Mouse (Mus musculus): ENCODE measurements around the gene Clcn1. TPM values are rescaled to one million over a fixed set of nuclear protein-coding genes. Genes with fewer than 3 reads are reported as not detected.

Clcn1 gene
- total and polyA plus RNA-seq, 2 experiments, result 0.02 to 0.09 TPM

- H3K36me3 ChIP-seq (ENCODE audit: control insufficient read depth, insufficient read depth, low read length), result no peaks in the 10 kb centered on the region; the same call in 1 of the 2 replicates
- no peaks in the 10 kb centered on the region; the same call in 1 of the 2 replicates for H3K4me1 ChIP-seq (ENCODE audit: control insufficient read depth, insufficient read depth, low read length)
- no peak overlapping the region for H3K4me3 ChIP-seq (ENCODE audit: insufficient read depth, low read depth, low read length)
- H3K9ac ChIP-seq (ENCODE audit: low read depth, low read length), result no peak overlapping the region
- TF ChIP-seq CTCF (IDR thresholded peaks at IDR 0.05; ENCODE audit: low read depth, low read length) (no peak), POLR2A (IDR thresholded peaks at IDR 0.05; ENCODE audit: extremely low read depth, insufficient read depth, low read length) (no peak)
- H3K27me3 ChIP-seq (ENCODE audit: control insufficient read depth, insufficient read depth, low read length), result no peaks in the 10 kb centered on the region
- H3K79me2 ChIP-seq (ENCODE audit: control insufficient read depth, insufficient read depth, low read length), result no peaks in the 10 kb centered on the region
- DNase-seq (ENCODE audit: extremely low read depth, low read depth, low spot score), result no peak
- H3K27ac ChIP-seq (replicated peaks; ENCODE audit: insufficient read depth, low read depth, low read length), result no peak overlapping the region
Observed at GRCm38 (mm10) chr6:42287562-42287961, 1.1 kb downstream of the Clcn1 start.

DNA sequence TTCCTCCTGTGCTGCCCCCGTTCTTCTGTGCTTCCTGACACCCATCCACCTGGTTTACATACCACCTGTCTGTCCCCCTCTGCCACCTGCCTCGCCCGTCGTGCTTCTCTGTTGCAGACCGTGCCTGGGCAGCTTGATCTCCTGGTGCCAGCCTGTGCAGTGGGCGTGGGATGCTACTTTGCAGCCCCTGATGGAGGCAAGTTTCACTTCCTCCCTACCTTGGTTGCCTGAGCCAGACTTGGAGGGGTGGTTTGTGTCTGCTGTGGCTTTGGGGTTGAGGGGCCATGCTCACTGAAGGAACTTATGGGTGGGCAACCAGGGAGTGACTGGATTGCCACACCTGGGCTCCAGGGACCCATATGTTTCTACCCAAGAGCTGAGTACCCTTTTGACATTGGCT, 6.8 kb downstream of the Clcn1 start:
- no peak for DNase-seq (ENCODE audit: extremely low read depth, low read depth, low spot score)
- no peak for TF ChIP-seq POLR2A (IDR thresholded peaks at IDR 0.05; ENCODE audit: extremely low read depth, insufficient read depth, low read length)
- no peak for TF ChIP-seq CTCF (IDR thresholded peaks at IDR 0.05; ENCODE audit: low read depth, low read length)
- H3K4me1 ChIP-seq (ENCODE audit: control insufficient read depth, insufficient read depth, low read length), result no peaks in the 10 kb centered on the region
- no peak overlapping the region for H3K27ac ChIP-seq (replicated peaks; ENCODE audit: insufficient read depth, low read depth, low read length)
- no peak overlapping the region for H3K9ac ChIP-seq (ENCODE audit: low read depth, low read length)
- no peaks in the 10 kb centered on the region for H3K36me3 ChIP-seq (ENCODE audit: control insufficient read depth, insufficient read depth, low read length)
- no peaks in the 10 kb centered on the region for H3K27me3 ChIP-seq (ENCODE audit: control insufficient read depth, insufficient read depth, low read length)
- H3K4me3 ChIP-seq (ENCODE audit: insufficient read depth, low read depth, low read length), result no peak overlapping the region
- WGBS, result 91% methylated on average over 6 of the region's 6 CpGs
- H3K79me2 ChIP-seq (ENCODE audit: control insufficient read depth, insufficient read depth, low read length), result no peaks in the 10 kb centered on the region

DNA sequence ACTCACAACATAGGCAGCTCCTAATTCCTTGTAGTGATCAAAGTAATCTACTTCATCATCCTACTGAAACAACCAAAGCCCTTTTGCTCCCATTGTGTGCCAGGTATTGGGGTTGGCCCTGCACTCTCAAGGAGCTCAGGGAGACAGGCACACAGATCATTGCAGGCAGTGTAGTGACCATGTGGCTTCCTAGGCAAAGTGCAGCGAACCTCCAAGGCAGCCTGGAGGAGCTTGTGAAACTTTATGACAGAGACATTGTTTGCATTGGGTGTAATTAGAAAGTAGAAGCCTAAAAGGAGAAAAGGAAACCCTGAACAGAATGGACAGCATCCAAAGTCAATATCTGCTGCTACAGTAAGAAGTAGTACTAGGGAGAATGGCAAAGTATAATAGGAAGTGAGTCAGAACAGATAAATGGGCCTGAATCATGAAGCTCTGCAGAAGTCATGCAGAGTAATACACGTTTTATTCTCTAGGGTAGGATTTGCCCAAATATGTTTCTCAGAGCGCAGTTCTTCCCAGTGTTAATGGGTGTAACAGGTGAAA, 9.1 kb downstream of the Clcn1 start:
- WGBS, result 72% methylated on average over 3 of the region's 3 CpGs

GRCm38 (mm10) chr6:42299362-42299761, 12.9 kb downstream of the Clcn1 start:
- no peak for TF ChIP-seq CTCF (IDR thresholded peaks at IDR 0.05; ENCODE audit: low read depth, low read length)
- no peak for TF ChIP-seq POLR2A (IDR thresholded peaks at IDR 0.05; ENCODE audit: extremely low read depth, insufficient read depth, low read length)
- no peak for DNase-seq (ENCODE audit: extremely low read depth, low read depth, low spot score)
- 77% methylated on average over 5 of the region's 5 CpGs for WGBS

More for the DNA sequence above, 9.1 kb downstream of the Clcn1 start:
- no peaks in the 10 kb centered on the region for H3K27me3 ChIP-seq (ENCODE audit: control insufficient read depth, insufficient read depth, low read length)
- H3K9ac ChIP-seq (ENCODE audit: low read depth, low read length), result no peak overlapping the region
- H3K36me3 ChIP-seq (ENCODE audit: control insufficient read depth, insufficient read depth, low read length), result no peaks in the 10 kb centered on the region
- H3K4me3 ChIP-seq (ENCODE audit: insufficient read depth, low read depth, low read length), result no peak overlapping the region
- H3K27ac ChIP-seq (replicated peaks; ENCODE audit: insufficient read depth, low read depth, low read length), result no peak overlapping the region
- TF ChIP-seq CTCF (IDR thresholded peaks at IDR 0.05; ENCODE audit: low read depth, low read length), result no peak
- no peak for TF ChIP-seq POLR2A (IDR thresholded peaks at IDR 0.05; ENCODE audit: extremely low read depth, insufficient read depth, low read length)
- no peaks in the 10 kb centered on the region for H3K79me2 ChIP-seq (ENCODE audit: control insufficient read depth, insufficient read depth, low read length)
- no peak for DNase-seq (ENCODE audit: extremely low read depth, low read depth, low spot score)
- no peaks in the 10 kb centered on the region for H3K4me1 ChIP-seq (ENCODE audit: control insufficient read depth, insufficient read depth, low read length)

DNA sequence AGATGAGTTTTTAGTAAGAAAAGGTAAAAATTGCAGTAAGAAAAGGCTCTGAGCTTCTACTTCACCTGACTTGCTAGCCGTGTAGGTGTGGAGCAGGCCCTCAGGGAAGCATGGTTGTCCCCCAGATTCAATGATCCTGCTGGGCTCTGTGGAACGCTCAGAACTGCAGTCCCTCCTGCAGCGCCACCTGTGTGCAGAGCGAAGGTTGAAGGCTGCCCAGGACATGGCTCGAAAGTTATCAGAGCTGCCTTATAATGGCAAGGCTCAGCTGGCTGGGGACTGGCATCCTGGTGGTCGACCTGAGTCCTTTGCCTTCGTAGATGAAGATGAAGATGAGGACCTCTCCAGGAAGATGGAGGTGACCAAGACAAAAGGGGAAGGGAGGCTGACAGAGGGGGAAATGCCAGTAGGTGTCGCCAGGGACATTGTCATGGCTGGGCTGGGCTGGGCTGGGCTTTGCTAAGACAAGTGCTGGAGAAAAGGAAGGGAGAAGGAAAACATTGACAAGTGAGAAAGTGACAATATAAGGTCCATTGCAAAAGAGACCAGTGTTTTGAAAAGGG, 23.4 kb downstream of the Clcn1 start:
- H3K4me3 ChIP-seq (ENCODE audit: insufficient read depth, low read depth, low read length), result no peak overlapping the region
- H3K27me3 ChIP-seq (ENCODE audit: control insufficient read depth, insufficient read depth, low read length), result no peaks in the 10 kb centered on the region
- no peak overlapping the region for H3K27ac ChIP-seq (replicated peaks; ENCODE audit: insufficient read depth, low read depth, low read length)
- H3K4me1 ChIP-seq (ENCODE audit: control insufficient read depth, insufficient read depth, low read length), result no peaks in the 10 kb centered on the region
- no peaks in the 10 kb centered on the region for H3K36me3 ChIP-seq (ENCODE audit: control insufficient read depth, insufficient read depth, low read length)
- DNase-seq (ENCODE audit: extremely low read depth, low read depth, low spot score), result no peak
- H3K79me2 ChIP-seq (ENCODE audit: control insufficient read depth, insufficient read depth, low read length), result no peaks in the 10 kb centered on the region
- no peak overlapping the region for H3K9ac ChIP-seq (ENCODE audit: low read depth, low read length)
- WGBS, result 58% methylated on average over 8 of the region's 8 CpGs
- TF ChIP-seq POLR2A (IDR thresholded peaks at IDR 0.05; ENCODE audit: extremely low read depth, insufficient read depth, low read length) (no peak), CTCF (IDR thresholded peaks at IDR 0.05; ENCODE audit: low read depth, low read length) (peak; percentile 34)

More at GRCm38 (mm10) chr6:42299362-42299761, 12.9 kb downstream of the Clcn1 start:
- Histone ChIP-seq H3K36me3 (ENCODE audit: control insufficient read depth, insufficient read depth, low read length) (no peaks in the 10 kb centered on the region), H3K79me2 (ENCODE audit: control insufficient read depth, insufficient read depth, low read length) (no peaks in the 10 kb centered on the region), H3K4me1 (ENCODE audit: control insufficient read depth, insufficient read depth, low read length) (no peaks in the 10 kb centered on the region), H3K4me3 (ENCODE audit: insufficient read depth, low read depth, low read length) (no peak overlapping the region), H3K27ac (replicated peaks; ENCODE audit: insufficient read depth, low read depth, low read length) (no peak overlapping the region), H3K27me3 (ENCODE audit: control insufficient read depth, insufficient read depth, low read length) (no peaks in the 10 kb centered on the region), H3K9ac (ENCODE audit: low read depth, low read length) (no peak overlapping the region)

GRCm38 (mm10) chr6:42310427-42311053, 24.1 kb downstream of the Clcn1 start:
- H3K27ac ChIP-seq (replicated peaks; ENCODE audit: insufficient read depth, low read depth, low read length), result no peak overlapping the region
- H3K79me2 ChIP-seq (ENCODE audit: control insufficient read depth, insufficient read depth, low read length), result no peaks in the 10 kb centered on the region
- H3K4me3 ChIP-seq (ENCODE audit: insufficient read depth, low read depth, low read length), result no peak overlapping the region
- no peak for TF ChIP-seq POLR2A (IDR thresholded peaks at IDR 0.05; ENCODE audit: extremely low read depth, insufficient read depth, low read length)
- no peak for TF ChIP-seq CTCF (IDR thresholded peaks at IDR 0.05; ENCODE audit: low read depth, low read length)
- WGBS, result 82% methylated on average over 2 of the region's 2 CpGs
- no peaks in the 10 kb centered on the region for H3K4me1 ChIP-seq (ENCODE audit: control insufficient read depth, insufficient read depth, low read length)
- H3K9ac ChIP-seq (ENCODE audit: low read depth, low read length), result no peak overlapping the region
- no peaks in the 10 kb centered on the region for H3K36me3 ChIP-seq (ENCODE audit: control insufficient read depth, insufficient read depth, low read length)
- no peaks in the 10 kb centered on the region for H3K27me3 ChIP-seq (ENCODE audit: control insufficient read depth, insufficient read depth, low read length)
- DNase-seq (ENCODE audit: extremely low read depth, low read depth, low spot score), result no peak
